Mouse (Mus musculus) olfactory bulb, adult 2 months (tissue): ENCODE measurements at regions not wholly inside any gene's neighbourhood (a gene's known extent, or its start where the extent isn't known, plus 50 kb on each side); places are given as distances from the start of the nearest gene placed in this dataset.

Source experiments
- CTCF ChIP-seq: fragments of 200-500 bp; IDR thresholded peaks from 2 replicates; pipeline ENCODE4 v1.5.1; 2012; ENCODE audit warnings: low read depth, mild to moderate bottlenecking, low read length, moderate library complexity; ENCODE audit not compliant: insufficient read depth
- POLR2A ChIP-seq: fragments of 200-500 bp; IDR thresholded peaks from 2 replicates; pipeline ENCODE4 v1.6.1; 2012; ENCODE audit warnings: mild to moderate bottlenecking, low read depth, low read length, moderate library complexity; ENCODE audit not compliant: insufficient read depth

DNA sequence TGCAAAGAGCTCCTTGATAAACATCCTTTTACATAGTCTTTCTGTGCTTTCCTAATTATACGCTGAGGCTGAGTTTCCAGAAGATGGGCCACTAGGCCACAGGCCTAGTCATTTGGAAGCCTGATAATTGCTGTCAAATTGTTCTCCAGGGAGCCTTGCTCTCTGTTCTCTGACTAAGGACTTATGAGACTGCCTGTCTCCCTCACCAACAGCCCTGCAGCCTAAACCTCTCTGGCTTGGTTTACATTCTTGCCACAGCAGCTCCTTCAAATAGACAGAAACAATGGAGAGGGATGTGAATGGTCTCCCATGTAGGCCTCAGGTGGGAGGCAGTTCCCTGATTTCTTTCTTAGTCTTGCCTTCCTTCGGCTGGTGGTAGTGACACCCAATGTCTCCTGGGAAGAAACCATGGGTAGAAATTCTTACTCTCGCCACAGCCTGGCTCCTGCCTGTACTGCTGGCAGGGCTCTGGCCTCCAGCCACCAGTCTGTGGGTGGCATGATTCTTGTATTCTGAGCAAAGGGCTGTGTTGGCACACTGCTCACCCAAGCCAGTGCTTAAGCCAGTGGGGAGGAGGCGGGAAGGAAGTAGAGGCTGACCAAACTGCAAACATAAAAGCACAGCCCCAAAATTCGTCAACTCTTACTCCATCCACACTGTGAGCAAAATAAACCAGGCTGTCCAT lies 176.2 kb upstream of the Marcks start:
- TF ChIP-seq CTCF, result no peak
- TF ChIP-seq POLR2A, result no peak
